Mouse (Mus musculus): ENCODE results near the gene Bri3bp. TPM values are rescaled to one million over a fixed set of nuclear protein-coding genes. Genes with fewer than 3 reads are reported as not detected.

Bri3bp gene
- polyA plus RNA-seq, 1 experiment from 2014 or later = 41.6 TPM

DNA sequence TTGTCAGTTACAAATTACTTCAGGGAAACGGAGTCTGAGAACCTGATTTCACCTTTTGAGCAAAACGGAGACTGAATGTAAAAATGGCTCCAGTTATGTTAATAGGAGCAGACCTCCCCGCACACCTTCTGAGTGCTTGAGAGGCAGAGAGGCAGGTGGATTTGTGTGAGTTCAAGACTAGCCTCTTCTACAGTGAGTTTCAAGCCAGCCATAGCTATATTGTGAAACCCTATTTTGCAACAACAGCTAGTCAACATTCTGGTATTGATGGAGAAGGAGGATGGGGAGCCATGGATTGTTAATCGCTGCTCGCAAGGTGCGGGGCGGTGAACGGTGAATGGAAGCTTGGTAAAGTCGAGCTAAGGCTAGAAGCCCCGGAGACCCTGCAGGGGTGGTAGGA lies 38.9 kb upstream of the Bri3bp start:
- Histone ChIP-seq H3K9me3 (replicated peaks; ENCODE audit: control insufficient read depth, low read length, poor library complexity, severe bottlenecking) (no peaks in the 10 kb centered on the region), H3K36me3 (ENCODE audit: control insufficient read depth, insufficient read depth, low read length) (no peaks in the 10 kb centered on the region), H3K4me1 (ENCODE audit: control insufficient read depth, insufficient read depth, low read length) (peaks cover 12% of the 10 kb centered on the region), H3K4me3 (ENCODE audit: low read depth, low read length) (no peak overlapping the region), H3K4me2 (ENCODE audit: low read length) (no peak overlapping the region), H3K27ac (ENCODE audit: low read length) (no peak overlapping the region), H3K9ac (ENCODE audit: low read depth, low read length) (no peak overlapping the region), H3K27me3 (ENCODE audit: control insufficient read depth, insufficient read depth, low read depth, low read length) (no peaks in the 10 kb centered on the region)
- 52% methylated on average over 10 of the region's 10 CpGs for WGBS
- no peak for ATAC-seq

GRCm38 (mm10) chr5:125402991-125403390 lies 38.4 kb upstream of the Bri3bp start:
- no peak overlapping the region for H3K4me2 ChIP-seq (ENCODE audit: low read length)
- WGBS = 68% methylated on average over 6 of the region's 6 CpGs
- no peak for ATAC-seq
- no peak overlapping the region for H3K4me3 ChIP-seq (ENCODE audit: low read depth, low read length)
- H3K9ac ChIP-seq (ENCODE audit: low read depth, low read length) = no peak overlapping the region
- H3K4me1 ChIP-seq (ENCODE audit: control insufficient read depth, insufficient read depth, low read length) = peaks cover 13% of the 10 kb centered on the region
- no peaks in the 10 kb centered on the region for H3K9me3 ChIP-seq (replicated peaks; ENCODE audit: control insufficient read depth, low read length, poor library complexity, severe bottlenecking)
- H3K36me3 ChIP-seq (ENCODE audit: control insufficient read depth, insufficient read depth, low read length) = no peaks in the 10 kb centered on the region
- no peaks in the 10 kb centered on the region for H3K27me3 ChIP-seq (ENCODE audit: control insufficient read depth, insufficient read depth, low read depth, low read length)
- no peak overlapping the region for H3K27ac ChIP-seq (ENCODE audit: low read length)

- peak overlapping the region; percentile 39 for H3K4me3 ChIP-seq (ENCODE audit: low read depth, low read length)
- WGBS = 10% methylated on average over 31 of the region's 31 CpGs
- H3K27me3 ChIP-seq (ENCODE audit: control insufficient read depth, insufficient read depth, low read depth, low read length) = no peaks in the 10 kb centered on the region
- peak overlapping the region; percentile 67 for H3K4me2 ChIP-seq (ENCODE audit: low read length)
- ATAC-seq = peak; percentile 41; the same call in 1 of the 2 replicates
- H3K4me1 ChIP-seq (ENCODE audit: control insufficient read depth, insufficient read depth, low read length) = peaks cover 15% of the 10 kb centered on the region
- H3K27ac ChIP-seq (ENCODE audit: low read length) = peak overlapping the region; percentile 76
- peak overlapping the region; percentile 61 for H3K9ac ChIP-seq (ENCODE audit: low read depth, low read length)
- H3K36me3 ChIP-seq (ENCODE audit: control insufficient read depth, insufficient read depth, low read length) = no peaks in the 10 kb centered on the region
- no peaks in the 10 kb centered on the region for H3K9me3 ChIP-seq (replicated peaks; ENCODE audit: control insufficient read depth, low read length, poor library complexity, severe bottlenecking)
These were observed 37.6 kb upstream of the Bri3bp start for GRCm38 (mm10) chr5:125403481-125404465.

DNA sequence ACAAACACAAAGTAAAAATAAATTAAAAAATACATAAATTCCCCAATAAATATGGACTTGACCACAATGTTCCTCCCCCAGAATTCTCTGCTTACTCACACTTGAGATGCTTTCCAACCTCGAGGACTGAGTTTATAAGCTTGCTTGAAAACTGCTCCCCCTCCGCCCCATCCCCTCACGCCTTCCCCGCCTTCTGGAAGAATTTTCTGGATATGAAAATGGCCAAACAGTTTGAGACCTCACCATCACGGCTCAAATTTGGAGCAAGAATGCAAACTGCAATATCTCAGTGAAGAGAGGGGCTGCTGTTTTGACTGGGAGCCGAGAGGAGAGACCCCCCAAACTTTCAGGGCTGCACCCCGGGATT lies 36.8 kb upstream of the Bri3bp start:
- under 1% methylated on average over 7 of the region's 7 CpGs for WGBS
- no peak for ATAC-seq
- Histone ChIP-seq H3K27ac (ENCODE audit: low read length) (peak overlapping the region; percentile 87), H3K4me1 (ENCODE audit: control insufficient read depth, insufficient read depth, low read length) (peaks cover 15% of the 10 kb centered on the region), H3K27me3 (ENCODE audit: control insufficient read depth, insufficient read depth, low read depth, low read length) (no peaks in the 10 kb centered on the region), H3K4me2 (ENCODE audit: low read length) (peak overlapping the region; percentile 75), H3K36me3 (ENCODE audit: control insufficient read depth, insufficient read depth, low read length) (no peaks in the 10 kb centered on the region), H3K9me3 (replicated peaks; ENCODE audit: control insufficient read depth, low read length, poor library complexity, severe bottlenecking) (no peaks in the 10 kb centered on the region), H3K4me3 (ENCODE audit: low read depth, low read length) (peak overlapping the region; percentile 53), H3K9ac (ENCODE audit: low read depth, low read length) (peak overlapping the region; percentile 71)

- Histone ChIP-seq H3K36me3 (ENCODE audit: control insufficient read depth, insufficient read depth, low read length) (no peaks in the 10 kb centered on the region), H3K9me3 (replicated peaks; ENCODE audit: control insufficient read depth, low read length, poor library complexity, severe bottlenecking) (no peaks in the 10 kb centered on the region)
These were observed 36.3 kb upstream of the Bri3bp start for GRCm38 (mm10) chr5:125404903-125405545.

DNA sequence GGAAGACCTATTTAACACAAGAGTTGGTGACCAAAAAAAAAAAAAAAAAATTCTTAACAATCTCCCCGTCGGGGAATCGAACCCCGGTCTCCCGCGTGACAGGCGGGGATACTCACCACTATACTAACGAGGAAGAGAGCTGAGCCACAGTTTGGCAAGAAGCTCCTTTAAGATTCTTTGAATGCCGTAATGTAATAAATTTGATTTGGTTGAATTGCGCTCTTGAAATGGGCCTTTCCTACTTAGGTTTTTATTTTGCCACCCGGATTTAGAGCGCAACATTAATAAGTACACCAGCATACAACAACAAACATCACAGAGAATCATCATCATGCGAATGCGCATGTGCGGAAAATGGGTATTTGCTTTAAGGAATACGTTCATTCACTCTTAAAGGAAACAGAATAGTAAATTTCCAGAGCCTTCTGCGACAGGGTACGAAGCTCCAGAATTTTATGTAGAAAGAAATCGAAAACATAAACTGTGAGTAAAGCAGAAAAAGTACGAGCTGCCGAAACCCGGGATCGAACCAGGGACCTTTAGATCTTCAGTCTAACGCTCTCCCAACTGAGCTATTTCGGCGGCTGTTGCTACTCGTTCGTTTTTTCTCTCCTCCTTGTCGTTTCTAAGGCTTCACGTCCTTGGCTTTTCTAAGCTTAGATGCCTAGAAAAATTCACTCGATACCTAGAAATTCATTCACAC lies 35.7 kb upstream of the Bri3bp start:
- H3K4me1 ChIP-seq (ENCODE audit: control insufficient read depth, insufficient read depth, low read length) = peaks cover 15% of the 10 kb centered on the region
- peak overlapping the region; percentile 71 for H3K9ac ChIP-seq (ENCODE audit: low read depth, low read length)
- H3K27me3 ChIP-seq (ENCODE audit: control insufficient read depth, insufficient read depth, low read depth, low read length) = no peaks in the 10 kb centered on the region
- H3K27ac ChIP-seq (ENCODE audit: low read length) = peak overlapping the region; percentile 87
- peak overlapping the region; percentile 53 for H3K4me3 ChIP-seq (ENCODE audit: low read depth, low read length)
- peak; percentile 62 for ATAC-seq
- WGBS = under 1% methylated on average over 31 of the region's 31 CpGs
- no peaks in the 10 kb centered on the region for H3K36me3 ChIP-seq (ENCODE audit: control insufficient read depth, insufficient read depth, low read length)
- H3K4me2 ChIP-seq (ENCODE audit: low read length) = peak overlapping the region; percentile 85
- H3K9me3 ChIP-seq (replicated peaks; ENCODE audit: control insufficient read depth, low read length, poor library complexity, severe bottlenecking) = no peaks in the 10 kb centered on the region

More at GRCm38 (mm10) chr5:125404903-125405545, 36.3 kb upstream of the Bri3bp start:
- H3K4me1 ChIP-seq (ENCODE audit: control insufficient read depth, insufficient read depth, low read length) = peaks cover 15% of the 10 kb centered on the region
- H3K4me2 ChIP-seq (ENCODE audit: low read length) = peak overlapping the region; percentile 75
- peak; percentile 36 for ATAC-seq
- peak overlapping the region; percentile 71 for H3K9ac ChIP-seq (ENCODE audit: low read depth, low read length)
- H3K27ac ChIP-seq (ENCODE audit: low read length) = peak overlapping the region; percentile 87
- no peaks in the 10 kb centered on the region for H3K27me3 ChIP-seq (ENCODE audit: control insufficient read depth, insufficient read depth, low read depth, low read length)
- H3K4me3 ChIP-seq (ENCODE audit: low read depth, low read length) = peak overlapping the region; percentile 53
- WGBS = under 1% methylated on average over 28 of the region's 28 CpGs

DNA sequence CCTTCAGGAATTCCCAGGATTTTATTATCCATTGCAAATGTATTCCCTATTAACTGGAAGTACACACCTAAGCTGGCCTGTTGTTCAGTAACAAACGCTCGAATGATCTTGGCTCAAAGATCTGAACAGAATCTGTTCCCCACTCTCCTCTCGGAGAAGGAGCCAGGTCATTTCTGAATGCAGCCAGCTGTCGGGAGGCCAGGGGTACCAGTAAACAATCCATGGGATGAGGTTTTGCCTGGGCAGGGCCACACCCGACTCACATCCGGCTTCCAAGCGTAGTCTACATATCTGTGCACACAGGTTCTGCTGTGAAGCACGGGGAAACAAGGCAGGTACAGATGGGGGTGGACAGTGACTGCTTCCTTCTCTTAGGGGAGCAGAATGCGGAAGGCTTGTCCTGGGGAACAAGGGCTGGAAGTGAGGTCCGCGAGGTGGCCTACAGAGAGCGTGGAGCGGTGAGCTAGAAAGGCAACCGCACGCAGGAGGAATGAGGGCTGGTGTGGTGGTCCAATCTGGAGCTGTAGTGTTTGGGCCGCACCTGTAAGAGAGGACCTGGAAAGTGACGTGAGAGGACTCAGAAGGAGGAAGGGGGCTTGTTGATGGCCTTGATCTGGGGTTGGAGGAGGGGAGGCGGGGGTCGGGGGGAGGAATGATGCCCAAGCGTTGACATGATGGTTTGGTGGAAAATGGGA lies 34.9 kb upstream of the Bri3bp start:
- H3K4me3 ChIP-seq (ENCODE audit: low read depth, low read length) = peak overlapping the region; percentile 53

DNA sequence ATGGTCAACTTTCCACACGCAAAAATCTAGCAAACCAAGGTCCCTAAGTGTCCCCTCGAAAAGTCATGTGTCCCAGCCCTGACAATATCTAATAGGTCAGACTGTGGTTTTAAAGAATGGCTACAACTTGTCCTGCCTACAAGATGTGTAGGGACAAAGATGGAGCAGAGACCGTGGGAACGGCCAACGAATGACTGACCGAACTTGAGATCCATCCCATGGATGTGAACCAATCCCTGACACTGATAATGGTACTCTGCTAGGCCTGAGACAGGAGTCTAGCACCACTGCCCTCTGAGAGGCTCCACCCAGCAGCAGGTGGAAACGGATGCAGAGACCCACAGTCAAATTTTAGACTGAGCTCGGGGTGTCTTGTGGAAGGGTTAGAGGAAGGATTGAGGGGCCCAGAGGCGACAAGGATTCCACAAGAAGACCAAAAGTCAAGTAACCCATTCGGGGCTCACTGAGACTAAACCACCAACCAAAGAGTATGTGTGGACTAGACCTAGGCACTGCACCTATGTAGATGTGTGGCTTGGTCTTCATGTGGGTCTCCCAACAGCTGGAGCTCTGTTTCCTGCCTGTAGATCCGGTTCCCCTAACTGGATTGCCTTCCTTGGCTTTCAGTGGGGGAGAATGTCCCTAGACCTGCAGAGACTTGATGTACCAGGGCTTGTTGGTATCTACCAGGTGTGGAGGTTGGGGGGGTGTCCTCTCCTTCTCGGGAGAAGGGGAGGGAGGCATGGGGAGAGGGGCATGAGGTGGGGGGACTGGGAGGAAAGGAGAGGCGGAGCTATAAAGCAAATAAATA lies 34.1 kb upstream of the Bri3bp start:
- no peak for ATAC-seq
- 56% methylated on average over 13 of the region's 13 CpGs for WGBS
- Histone ChIP-seq H3K27me3 (ENCODE audit: control insufficient read depth, insufficient read depth, low read depth, low read length) (no peaks in the 10 kb centered on the region), H3K9ac (ENCODE audit: low read depth, low read length) (peak overlapping the region; percentile 64; the same call in 1 of the 2 replicates), H3K27ac (ENCODE audit: low read length) (peak overlapping the region; percentile 87), H3K9me3 (replicated peaks; ENCODE audit: control insufficient read depth, low read length, poor library complexity, severe bottlenecking) (no peaks in the 10 kb centered on the region), H3K36me3 (ENCODE audit: control insufficient read depth, insufficient read depth, low read length) (no peaks in the 10 kb centered on the region), H3K4me2 (ENCODE audit: low read length) (peak overlapping the region; percentile 85), H3K4me3 (ENCODE audit: low read depth, low read length) (peak overlapping the region; percentile 53), H3K4me1 (ENCODE audit: control insufficient read depth, insufficient read depth, low read length) (peaks cover 15% of the 10 kb centered on the region)

More for the DNA sequence above, 34.9 kb upstream of the Bri3bp start:
- ATAC-seq = peak; percentile 23; the same call in 1 of the 2 replicates
- H3K4me1 ChIP-seq (ENCODE audit: control insufficient read depth, insufficient read depth, low read length) = peaks cover 15% of the 10 kb centered on the region
- H3K27me3 ChIP-seq (ENCODE audit: control insufficient read depth, insufficient read depth, low read depth, low read length) = no peaks in the 10 kb centered on the region
- whole genome bisulfite sequencing = under 1% methylated on average over 20 of the region's 20 CpGs
- H3K4me2 ChIP-seq (ENCODE audit: low read length) = peak overlapping the region; percentile 85
- peak overlapping the region; percentile 64 for H3K9ac ChIP-seq (ENCODE audit: low read depth, low read length)
- peak overlapping the region; percentile 87 for H3K27ac ChIP-seq (ENCODE audit: low read length)
- no peaks in the 10 kb centered on the region for H3K9me3 ChIP-seq (replicated peaks; ENCODE audit: control insufficient read depth, low read length, poor library complexity, severe bottlenecking)
- no peaks in the 10 kb centered on the region for H3K36me3 ChIP-seq (ENCODE audit: control insufficient read depth, insufficient read depth, low read length)

Data from midbrain, embryonic 16.5 days (tissue).